Mouse (Mus musculus) liver, embryonic 18 days (tissue): ENCODE data around the gene Il1f10. TPM values are rescaled to one million over a fixed set of nuclear protein-coding genes. Genes with fewer than 3 reads are reported as not detected.

ENCODE experiments used
- polyA plus RNA-seq: library from polyadenylated mRNA; depleted of rRNA; stranded (reverse); fragments of >200 nt; gene quantifications from 2 replicates; pipeline ENCODE4 v1.2.3, GENCODE M21; 2012; rRNA removed

Il1f10 gene
- not detected in 2 replicates for polyA plus RNA-seq

DNA sequence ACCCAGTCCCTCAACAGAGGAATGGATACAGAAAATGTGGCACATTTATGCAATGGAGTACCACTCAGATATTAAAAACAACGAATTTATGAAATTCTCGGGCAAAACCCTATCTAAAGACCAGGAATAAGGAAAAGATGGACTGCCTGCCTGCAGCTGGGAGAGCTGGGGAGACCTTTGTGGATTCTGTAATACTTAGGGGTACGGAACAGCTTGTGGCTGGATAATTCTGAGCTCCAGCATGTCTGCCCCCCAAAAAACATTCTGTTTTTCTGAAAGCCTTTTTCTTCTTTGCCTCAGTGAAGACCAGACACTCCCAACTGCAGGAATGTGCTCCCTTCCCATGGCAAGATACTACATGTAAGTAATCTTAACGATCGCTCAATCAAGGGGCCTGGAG, at the start of gene Il1f10:
Gene Il1f10 (plus strand): TSS at position 301 of the 400 bp plus-strand sequence.

GRCm38 (mm10) chr2:24276654-24277053, 14.3 kb upstream of the Il1f10 start, which contains the start of gene Il1f5:
TSS of gene Il1f5 (plus strand) at chr2:24276954.

GRCm38 (mm10) chr2:24336545-24336944, 45.5 kb downstream of the Il1f10 start, which contains the start of gene Il1rn:
TSS of gene Il1rn (plus strand) at chr2:24336853.

Other genes starting within 250 kb of the Il1f10 start
- gene Hnmt, start 241.8 kb upstream of the Il1f10 start, polyA plus RNA-seq: 0.42 and 0.48 TPM in 2 replicates
- gene Tbpl2, start 194.6 kb upstream of the Il1f10 start, polyA plus RNA-seq: not detected in 2 replicates
- not detected in 2 replicates for gene Il1f8, start 138.0 kb upstream of the Il1f10 start, polyA plus RNA-seq
- 1.7 and 1.8 TPM in 2 replicates for gene Il1f9, start 104.7 kb upstream of the Il1f10 start, polyA plus RNA-seq
- not detected in 2 replicates for gene Il1f6, start 75.8 kb upstream of the Il1f10 start, polyA plus RNA-seq
- not detected in 2 replicates for gene Il1f5, start 14.2 kb upstream of the Il1f10 start, polyA plus RNA-seq
- gene Il1rn, start 45.7 kb downstream of the Il1f10 start, polyA plus RNA-seq: 17.5 and 17.6 TPM in 2 replicates
- gene Psd4, start 76.4 kb downstream of the Il1f10 start, polyA plus RNA-seq: 5.7 and 6.3 TPM in 2 replicates
- 0.08 and 0.15 TPM in 2 replicates for gene Pax8, start 184.4 kb downstream of the Il1f10 start, polyA plus RNA-seq